Mouse (Mus musculus) liver, adult 2 months (tissue): ENCODE measurements around the gene Nup107.

Source experiments
- CTCF ChIP-seq: fragments of 200-500 bp; IDR thresholded peaks from 2 replicates; pipeline ENCODE4 v1.5.1; 2011; ENCODE audit warnings: low read depth, low read length, control low read depth
- POLR2A ChIP-seq: fragments of 200-500 bp; IDR thresholded peaks from 2 replicates; pipeline ENCODE4 v1.6.1; 2011; ENCODE audit warnings: low read length, control low read depth; ENCODE audit not compliant: insufficient read depth; ENCODE audit errors: extremely low read depth

- no peak for TF ChIP-seq CTCF
- TF ChIP-seq POLR2A, result no peak
Observed at GRCm38 (mm10) chr10:117762966-117763365, 29.5 kb downstream of the Nup107 start.
